Comparison of ENCODE assay signal across 8 mouse cellular contexts in genomic region chr12:36157638-36158308, GRCm38 (mm10). TPM values are rescaled to one million over a fixed set of nuclear protein-coding genes. Genes with fewer than 3 reads are reported as not detected.
DNase-seq lines count a peak whose midpoint lies in the region; ATAC-seq lines count a peak whose summit lies in the region.

TSS of gene Bzw2 (minus strand) at chr12:36158080.

- H3K27me3 ChIP-seq in lung, embryonic 16.5 days (ENCODE audit: control insufficient read depth, insufficient read depth, low read depth, low read length): no peaks in the 10 kb centered on the region

- peak; percentile 82 for DNase-seq in Muller cell, postnatal 12 days (ENCODE audit: inconsistent ontology term)
- peak; percentile 66 for DNase-seq in cerebellum, adult 9-10 months
- peak; percentile 25 for DNase-seq in layer of hippocampus, adult 9-10 months (ENCODE audit: low spot score)
- peak; percentile 68 for DNase-seq in ovary, adult 18-20 months (ENCODE audit: low spot score)
- peak; percentile 59 to 64 for DNase-seq in thymus, postnatal 10 days (ENCODE audit: low spot score in 2 of 2)

- H3K4me3 ChIP-seq in lung, embryonic 16.5 days (ENCODE audit: low read length): peak within 1 kb of the TSS; percentile 93

- H3K4me1 ChIP-seq in lung, embryonic 16.5 days (replicated peaks; ENCODE audit: control insufficient read depth, insufficient read depth, low read length): peaks cover 13% of the 10 kb centered on the region

- peak within 1 kb of the TSS; percentile 90 for H3K9ac ChIP-seq in lung, embryonic 16.5 days (ENCODE audit: low read length)

- peak; percentile 42 for ATAC-seq in frontal cortex, adult (ENCODE audit: low TSS enrichment)
- ATAC-seq in hematopoietic stem cell, adult 5-6 weeks (replicated peaks in 1 of 2; ENCODE audit: insufficient read depth in 1 of 2, low FRiP score in 2 of 2, low TSS enrichment in 1 of 2, low read depth in 1 of 2, poor library complexity in 2 of 2, severe bottlenecking in 2 of 2): peak; percentile 55 to 61
- ATAC-seq in lung, embryonic 16.5 days (ENCODE audit: low read depth): peak; percentile 65

- 1% methylated on average over 26 of the region's 26 CpGs for WGBS in lung, embryonic 16.5 days

- H3K9me3 ChIP-seq in lung, embryonic 16.5 days (ENCODE audit: control insufficient read depth, low read length): no peaks in the 10 kb centered on the region

- H3K4me2 ChIP-seq in lung, embryonic 16.5 days (ENCODE audit: low read depth, low read length): peak within 1 kb of the TSS; percentile 85

- H3K27ac ChIP-seq in lung, embryonic 16.5 days (ENCODE audit: low read length): peak within 1 kb of the TSS; percentile 96

- H3K36me3 ChIP-seq in lung, embryonic 16.5 days (ENCODE audit: control insufficient read depth, insufficient read depth, low read length): no peaks in the 10 kb centered on the region

RNA-seq across cellular contexts. Expression of gene Bzw2, which starts in this region (rescaled TPM):
- total RNA-seq in hematopoietic stem cell, adult 5-6 weeks (2017): 98.0 and 117 TPM in 2 replicates
- polyA plus RNA-seq in lung, embryonic 16.5 days (2015; fragmentation: Nextera tagmentation; extraction: Ambion mirVana): 132 and 157 TPM in 2 replicates

Comparison
In these comparisons a context has a peak if more than half of its experiments do, and no peak if none do; other contexts are left out.
1. Peak in every context shown above with its lines: DNase-seq, ATAC-seq, H3K4me3 ChIP-seq and H3K27ac ChIP-seq.
2. DNase-seq: peak in every context shown above with its lines; median percentile 82 in Muller cell, postnatal 12 days; 68 in ovary, adult 18-20 months; 66 in cerebellum, adult 9-10 months; 62 in thymus, postnatal 10 days; 25 in layer of hippocampus, adult 9-10 months.